Mouse (Mus musculus): Measurements from ENCODE around the gene Arhgap29.
A peak's percentile ranks its signal among the peaks of the same experiment; 100 is the strongest.

Gene Arhgap29

GRCm38 (mm10) chr3:121952041-121952591 lies at the start of gene Arhgap29:
Arhgap29 (plus strand) TSS chr3:121952541.
- H3K9me3 ChIP-seq (ENCODE audit: low read length): peaks cover 3% of the 10 kb centered on the region; the same call in 1 of the 2 replicates
- H3K4me3 ChIP-seq (replicated peaks; ENCODE audit: low read length): peak within 1 kb of the TSS; percentile 87
- no peaks in the 10 kb centered on the region for H3K36me3 ChIP-seq (ENCODE audit: insufficient read depth, low read length)
- peaks cover 37% of the 10 kb centered on the region for H3K27me3 ChIP-seq (ENCODE audit: insufficient read depth, low read length)
- no peak for TF ChIP-seq POU5F1 (IDR thresholded peaks at IDR 0.05; ENCODE audit: borderline replicate concordance, low read length)
- no peak for TF ChIP-seq NANOG (IDR thresholded peaks at IDR 0.05; ENCODE audit: borderline replicate concordance, low read length)
- TF ChIP-seq CTCF (conservative IDR thresholded peaks at IDR 0.05; ENCODE audit: low read length): no peak
- H3K4me1 ChIP-seq (replicated peaks; ENCODE audit: low read depth, low read length): peaks cover 5% of the 10 kb centered on the region; the same call in 1 of the 2 replicates

DNA sequence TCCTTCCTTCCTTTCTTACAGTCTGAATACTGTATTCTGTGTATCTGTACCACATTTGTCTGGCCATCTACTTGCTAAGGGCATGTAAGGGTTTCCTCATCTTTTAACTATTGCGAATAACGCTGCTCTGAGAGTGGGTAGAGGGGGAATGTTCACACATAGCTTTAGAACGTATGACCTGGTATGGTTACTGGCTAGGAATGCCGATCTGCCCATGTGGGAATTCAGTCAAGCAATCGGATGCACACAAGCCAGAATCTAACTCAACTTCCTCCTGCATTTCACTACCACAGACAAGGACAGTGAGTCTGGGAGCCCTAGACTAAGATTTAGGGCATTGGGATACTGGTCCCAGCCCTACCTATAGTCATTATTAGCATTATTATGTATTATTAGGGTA lies 49.6 kb upstream of the Arhgap29 start:
- Histone ChIP-seq H3K4me3 (replicated peaks; ENCODE audit: low read length) (no peak overlapping the region), H3K27me3 (ENCODE audit: insufficient read depth, low read length) (0 out of 2 replicates have a peak, but pooled peaks cover 3% of the 10 kb centered on the region), H3K9me3 (ENCODE audit: low read length) (no peaks in the 10 kb centered on the region), H3K36me3 (ENCODE audit: insufficient read depth, low read length) (no peaks in the 10 kb centered on the region), H3K4me1 (replicated peaks; ENCODE audit: low read depth, low read length) (no peaks in the 10 kb centered on the region; the same call in 1 of the 2 replicates)
- no peak for TF ChIP-seq POU5F1 (IDR thresholded peaks at IDR 0.05; ENCODE audit: borderline replicate concordance, low read length)
- no peak for TF ChIP-seq NANOG (IDR thresholded peaks at IDR 0.05; ENCODE audit: borderline replicate concordance, low read length)
- TF ChIP-seq CTCF (conservative IDR thresholded peaks at IDR 0.05; ENCODE audit: low read length): no peak

- no peaks in the 10 kb centered on the region for H3K36me3 ChIP-seq (ENCODE audit: insufficient read depth, low read length)
- H3K9me3 ChIP-seq (ENCODE audit: low read length): no peaks in the 10 kb centered on the region
- no peaks in the 10 kb centered on the region; the same call in 1 of the 2 replicates for H3K4me1 ChIP-seq (replicated peaks; ENCODE audit: low read depth, low read length)
- H3K27me3 ChIP-seq (ENCODE audit: insufficient read depth, low read length): 0 out of 2 replicates have a peak, but pooled peaks cover 3% of the 10 kb centered on the region
- H3K4me3 ChIP-seq (replicated peaks; ENCODE audit: low read length): no peak overlapping the region
- no peak for TF ChIP-seq NANOG (IDR thresholded peaks at IDR 0.05; ENCODE audit: borderline replicate concordance, low read length)
- TF ChIP-seq CTCF (conservative IDR thresholded peaks at IDR 0.05; ENCODE audit: low read length): no peak
These were observed 49.1 kb upstream of the Arhgap29 start for GRCm38 (mm10) chr3:121903286-121903685.

DNA sequence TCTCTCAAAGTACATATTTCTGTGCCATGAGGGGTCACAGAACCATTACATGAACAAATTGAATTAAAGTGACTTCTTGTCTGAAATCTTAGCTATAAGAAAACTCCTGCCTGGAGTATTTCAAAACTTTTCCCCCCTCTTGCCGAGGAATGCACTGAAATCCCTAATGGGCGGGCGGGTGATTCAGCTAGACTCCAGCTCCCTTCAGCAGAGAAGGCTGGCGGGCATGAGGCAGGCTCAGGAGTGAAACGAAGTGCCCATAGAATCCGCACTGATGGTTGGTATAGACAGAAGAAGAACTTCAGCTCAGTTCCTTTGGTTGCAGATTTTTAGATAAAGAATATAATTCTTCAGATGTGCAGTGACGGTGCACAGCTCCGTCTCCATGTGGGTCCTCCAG lies 48.6 kb upstream of the Arhgap29 start:
- no peak overlapping the region for H3K4me3 ChIP-seq (replicated peaks; ENCODE audit: low read length)
- no peaks in the 10 kb centered on the region for H3K9me3 ChIP-seq (ENCODE audit: low read length)
- H3K4me1 ChIP-seq (replicated peaks; ENCODE audit: low read depth, low read length): no peaks in the 10 kb centered on the region; the same call in 1 of the 2 replicates
- H3K36me3 ChIP-seq (ENCODE audit: insufficient read depth, low read length): no peaks in the 10 kb centered on the region
- 0 out of 2 replicates have a peak, but pooled peaks cover 3% of the 10 kb centered on the region for H3K27me3 ChIP-seq (ENCODE audit: insufficient read depth, low read length)
- TF ChIP-seq CTCF (conservative IDR thresholded peaks at IDR 0.05; ENCODE audit: low read length): no peak
- TF ChIP-seq NANOG (IDR thresholded peaks at IDR 0.05; ENCODE audit: borderline replicate concordance, low read length): no peak
- TF ChIP-seq POU5F1 (IDR thresholded peaks at IDR 0.05; ENCODE audit: borderline replicate concordance, low read length): no peak

- no peak overlapping the region for H3K4me3 ChIP-seq (replicated peaks; ENCODE audit: low read length)
- H3K4me1 ChIP-seq (replicated peaks; ENCODE audit: low read depth, low read length): no peaks in the 10 kb centered on the region; the same call in 1 of the 2 replicates
- H3K27me3 ChIP-seq (ENCODE audit: insufficient read depth, low read length): 0 out of 2 replicates have a peak, but pooled peaks cover 3% of the 10 kb centered on the region
- no peaks in the 10 kb centered on the region for H3K36me3 ChIP-seq (ENCODE audit: insufficient read depth, low read length)
- no peaks in the 10 kb centered on the region for H3K9me3 ChIP-seq (ENCODE audit: low read length)
- TF ChIP-seq NANOG (IDR thresholded peaks at IDR 0.05; ENCODE audit: borderline replicate concordance, low read length): no peak
- no peak for TF ChIP-seq CTCF (conservative IDR thresholded peaks at IDR 0.05; ENCODE audit: low read length)
- no peak for TF ChIP-seq POU5F1 (IDR thresholded peaks at IDR 0.05; ENCODE audit: borderline replicate concordance, low read length)
These were observed 47.9 kb upstream of the Arhgap29 start for GRCm38 (mm10) chr3:121904476-121904875.

DNA sequence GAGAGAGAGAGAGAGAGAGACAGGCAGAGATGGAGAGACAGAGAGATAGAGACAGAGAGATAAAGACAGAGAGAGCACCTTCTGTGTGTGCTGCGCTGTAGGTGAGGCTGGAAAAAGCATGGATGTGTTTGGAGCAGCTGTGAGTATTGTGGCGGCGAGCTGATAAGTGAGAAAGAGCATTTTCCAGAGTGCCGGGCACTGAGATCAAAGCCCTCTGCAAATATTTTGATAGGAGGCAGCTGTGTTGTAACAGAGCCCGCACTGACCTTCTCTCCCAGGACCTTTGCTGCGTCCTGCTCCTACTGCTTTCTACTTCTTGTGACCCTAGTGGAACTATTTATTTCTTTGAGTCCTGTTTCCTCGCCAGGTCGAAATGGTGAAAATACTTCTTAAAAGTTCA lies 45.7 kb upstream of the Arhgap29 start:
- Histone ChIP-seq H3K4me3 (replicated peaks; ENCODE audit: low read length) (no peak overlapping the region), H3K27me3 (ENCODE audit: insufficient read depth, low read length) (0 out of 2 replicates have a peak, but pooled peaks cover 3% of the 10 kb centered on the region), H3K4me1 (replicated peaks; ENCODE audit: low read depth, low read length) (no peaks in the 10 kb centered on the region), H3K36me3 (ENCODE audit: insufficient read depth, low read length) (no peaks in the 10 kb centered on the region), H3K9me3 (ENCODE audit: low read length) (no peaks in the 10 kb centered on the region)
- no peak for TF ChIP-seq POU5F1 (IDR thresholded peaks at IDR 0.05; ENCODE audit: borderline replicate concordance, low read length)
- no peak for TF ChIP-seq CTCF (conservative IDR thresholded peaks at IDR 0.05; ENCODE audit: low read length)
- TF ChIP-seq NANOG (IDR thresholded peaks at IDR 0.05; ENCODE audit: borderline replicate concordance, low read length): no peak

- no peaks in the 10 kb centered on the region for H3K9me3 ChIP-seq (ENCODE audit: low read length)
- H3K36me3 ChIP-seq (ENCODE audit: insufficient read depth, low read length): no peaks in the 10 kb centered on the region
- TF ChIP-seq CTCF (conservative IDR thresholded peaks at IDR 0.05; ENCODE audit: low read length) (no peak), POU5F1 (IDR thresholded peaks at IDR 0.05; ENCODE audit: borderline replicate concordance, low read length) (no peak), NANOG (IDR thresholded peaks at IDR 0.05; ENCODE audit: borderline replicate concordance, low read length) (no peak)
- no peaks in the 10 kb centered on the region for H3K4me1 ChIP-seq (replicated peaks; ENCODE audit: low read depth, low read length)
- H3K27me3 ChIP-seq (ENCODE audit: insufficient read depth, low read length): 0 out of 2 replicates have a peak, but pooled peaks cover 5% of the 10 kb centered on the region
- no peak overlapping the region for H3K4me3 ChIP-seq (replicated peaks; ENCODE audit: low read length)
These were observed 43.2 kb upstream of the Arhgap29 start for GRCm38 (mm10) chr3:121909155-121909554.

DNA sequence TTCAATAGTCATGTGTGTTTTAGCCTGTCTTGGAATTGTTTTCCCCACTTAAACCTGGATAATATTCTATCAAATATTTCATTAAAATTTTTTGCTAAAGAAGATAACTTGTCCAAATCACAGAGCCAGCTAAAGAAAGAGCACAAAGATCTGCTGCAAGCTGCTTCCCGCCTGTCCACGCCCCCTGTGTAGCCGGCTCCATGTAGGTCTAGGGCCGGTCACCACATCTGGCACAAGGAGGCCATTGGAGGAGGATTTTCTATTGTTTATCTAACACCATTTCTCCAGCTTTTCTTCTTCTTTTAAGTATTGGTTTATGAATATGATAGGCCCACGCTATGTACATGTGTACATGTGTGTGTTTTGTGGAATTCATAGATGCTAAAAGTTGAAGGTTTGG lies 38.9 kb upstream of the Arhgap29 start:
- TF ChIP-seq POU5F1 (IDR thresholded peaks at IDR 0.05; ENCODE audit: borderline replicate concordance, low read length): no peak
- TF ChIP-seq NANOG (IDR thresholded peaks at IDR 0.05; ENCODE audit: borderline replicate concordance, low read length): no peak
- TF ChIP-seq CTCF (conservative IDR thresholded peaks at IDR 0.05; ENCODE audit: low read length): no peak
- H3K36me3 ChIP-seq (ENCODE audit: insufficient read depth, low read length): no peaks in the 10 kb centered on the region
- peaks cover 10% of the 10 kb centered on the region for H3K4me1 ChIP-seq (replicated peaks; ENCODE audit: low read depth, low read length)
- H3K4me3 ChIP-seq (replicated peaks; ENCODE audit: low read length): no peak overlapping the region
- 0 out of 2 replicates have a peak, but pooled peaks cover 2% of the 10 kb centered on the region for H3K27me3 ChIP-seq (ENCODE audit: insufficient read depth, low read length)
- no peaks in the 10 kb centered on the region for H3K9me3 ChIP-seq (ENCODE audit: low read length)

All from E14TG2a.4 (cell line).